Mouse (Mus musculus) embryonic facial prominence, embryonic 12.5 days (tissue): ENCODE measurements at regions not wholly inside any gene's neighbourhood (a gene's known extent, or its start where the extent isn't known, plus 50 kb on each side); places are given as distances from the start of the nearest gene placed in this dataset.

Experiments used
- ATAC-seq: fragments of 200-750 bp; cut with Nextera tagmentation; 2 replicates; pipeline ENCODE4 v1.8.0; 2017; ENCODE audit not compliant: insufficient number of reproducible peaks, insufficient read depth, low FRiP score, low TSS enrichment
- H3K27ac ChIP-seq: fragments of 300-500 bp; sonication (generic); 2 replicates; pipeline ENCODE4 v1.5.1; 2016; ENCODE audit warnings: mild to moderate bottlenecking
- H3K27me3 ChIP-seq: fragments of 300-500 bp; sonication (generic); 2 replicates; pipeline ENCODE4 v1.6.1; 2016; ENCODE audit warnings: mild to moderate bottlenecking, moderate library complexity
- H3K36me3 ChIP-seq: fragments of 300-500 bp; sonication (generic); 2 replicates; pipeline ENCODE4 v1.6.1; 2016; ENCODE audit warnings: mild to moderate bottlenecking
- H3K4me1 ChIP-seq: fragments of 300-500 bp; sonication (generic); 2 replicates; pipeline ENCODE4 v1.6.1; 2016
- H3K4me2 ChIP-seq: fragments of 300-500 bp; sonication (generic); replicated peaks from 2 replicates; pipeline ENCODE4 v1.6.1; 2016; ENCODE audit warnings: mild to moderate bottlenecking, moderate library complexity
- H3K4me3 ChIP-seq: fragments of 300-500 bp; sonication (generic); 2 replicates; pipeline ENCODE4 v1.5.1; 2016; ENCODE audit warnings: mild to moderate bottlenecking
- H3K9ac ChIP-seq: fragments of 300-500 bp; sonication (generic); 2 replicates; pipeline ENCODE4 v1.6.1; 2016; ENCODE audit warnings: mild to moderate bottlenecking, moderate library complexity
- H3K9me3 ChIP-seq: fragments of 300-500 bp; sonication (generic); 2 replicates; pipeline ENCODE4 v1.6.1; 2016; ENCODE audit warnings: mild to moderate bottlenecking, moderate library complexity
- WGBS: fragments of 180-500 bp; shearing (Covaris S2); methylation state at CpG from one replicate; pipeline ENCODE4 v1.1.7; 2016; 5-methylcytosine and 5-hydroxymethylcytosine counted together

DNA sequence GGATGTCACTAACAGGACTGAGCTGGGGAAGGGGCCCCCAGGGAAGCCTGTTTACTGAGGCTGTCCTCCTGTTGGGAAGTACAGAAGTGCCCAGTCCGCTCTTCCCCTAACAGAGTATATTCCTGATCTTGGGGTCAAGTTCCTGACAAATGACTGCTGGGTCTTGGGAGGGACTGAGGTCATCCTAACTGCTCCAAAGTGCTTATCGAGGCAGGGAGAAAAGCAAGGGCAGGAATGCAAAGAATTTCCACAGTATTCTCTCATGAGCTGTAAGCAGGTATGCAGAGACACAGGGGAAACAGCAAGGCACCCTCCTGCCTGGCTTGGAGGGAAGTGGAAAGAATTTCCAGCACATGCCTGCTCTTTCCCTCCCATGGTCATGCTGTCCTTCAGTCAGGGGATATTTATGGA is 107.9 kb downstream of the Oma1 start:
- no peak for ATAC-seq
- Histone ChIP-seq H3K27me3 (no peaks in the 10 kb centered on the region), H3K9ac (no peak overlapping the region), H3K9me3 (no peaks in the 10 kb centered on the region), H3K27ac (no peak overlapping the region), H3K4me1 (0 out of 2 replicates have a peak, but pooled peaks cover 4% of the 10 kb centered on the region), H3K4me3 (no peak overlapping the region), H3K4me2 (no peak overlapping the region), H3K36me3 (no peaks in the 10 kb centered on the region)
- 22% methylated on average over 2 of the region's 2 CpGs for WGBS

DNA sequence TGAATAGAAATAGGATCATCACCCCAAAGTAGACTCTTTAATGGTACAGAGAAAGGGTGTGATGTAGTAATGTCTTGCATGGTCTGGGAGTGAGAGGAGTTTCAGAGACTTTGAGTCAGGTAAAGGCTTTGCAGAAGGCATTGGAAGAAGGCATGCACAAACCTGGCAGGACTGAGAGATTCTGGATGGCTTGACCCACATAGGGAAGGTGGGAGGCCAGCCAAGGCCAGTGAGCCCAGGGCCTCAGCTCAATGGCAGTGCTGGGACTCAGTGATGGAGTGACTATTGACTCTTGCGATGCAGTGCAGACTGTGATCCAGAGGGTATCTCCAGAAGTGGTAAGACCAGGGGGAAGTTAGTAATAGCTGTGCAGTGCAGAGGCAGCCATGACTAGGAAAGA is 127.8 kb downstream of the Oma1 start:
- no peaks in the 10 kb centered on the region for H3K9me3 ChIP-seq
- no peak overlapping the region for H3K4me3 ChIP-seq
- no peak overlapping the region for H3K27ac ChIP-seq
- no peak overlapping the region for H3K4me2 ChIP-seq
- no peaks in the 10 kb centered on the region for H3K36me3 ChIP-seq
- ATAC-seq, result no peak
- no peak overlapping the region for H3K9ac ChIP-seq
- H3K27me3 ChIP-seq, result no peaks in the 10 kb centered on the region
- no peaks in the 10 kb centered on the region for H3K4me1 ChIP-seq
- WGBS, result 100% methylated on average over 1 of the region's 1 CpGs

DNA sequence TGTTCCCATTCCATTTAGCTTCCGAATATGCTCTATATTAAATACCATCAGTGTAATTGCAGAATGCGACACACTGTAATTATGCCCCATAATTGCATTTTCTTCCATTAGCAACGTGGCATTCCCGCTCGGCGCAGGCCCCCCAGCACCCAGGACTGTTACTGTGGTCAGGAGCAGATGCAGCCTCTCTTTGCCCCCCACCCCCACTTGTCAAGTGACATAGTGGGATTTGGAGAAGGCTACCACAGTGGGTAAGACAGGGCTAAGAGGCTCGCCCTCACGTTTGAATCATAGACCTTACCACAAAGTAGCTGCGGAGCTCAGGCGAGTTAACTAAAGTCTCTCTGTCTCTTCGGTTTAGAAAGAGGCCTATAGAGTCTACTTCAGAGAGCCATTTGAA is 128.3 kb downstream of the Oma1 start:
- no peak overlapping the region for H3K27ac ChIP-seq
- no peaks in the 10 kb centered on the region for H3K9me3 ChIP-seq
- ATAC-seq, result peak; percentile 52; the same call in 1 of the 2 replicates
- H3K27me3 ChIP-seq, result no peaks in the 10 kb centered on the region
- H3K4me2 ChIP-seq, result no peak overlapping the region
- no peaks in the 10 kb centered on the region for H3K4me1 ChIP-seq
- no peak overlapping the region for H3K4me3 ChIP-seq
- no peaks in the 10 kb centered on the region for H3K36me3 ChIP-seq
- no peak overlapping the region for H3K9ac ChIP-seq
- WGBS, result 77% methylated on average over 11 of the region's 11 CpGs

DNA sequence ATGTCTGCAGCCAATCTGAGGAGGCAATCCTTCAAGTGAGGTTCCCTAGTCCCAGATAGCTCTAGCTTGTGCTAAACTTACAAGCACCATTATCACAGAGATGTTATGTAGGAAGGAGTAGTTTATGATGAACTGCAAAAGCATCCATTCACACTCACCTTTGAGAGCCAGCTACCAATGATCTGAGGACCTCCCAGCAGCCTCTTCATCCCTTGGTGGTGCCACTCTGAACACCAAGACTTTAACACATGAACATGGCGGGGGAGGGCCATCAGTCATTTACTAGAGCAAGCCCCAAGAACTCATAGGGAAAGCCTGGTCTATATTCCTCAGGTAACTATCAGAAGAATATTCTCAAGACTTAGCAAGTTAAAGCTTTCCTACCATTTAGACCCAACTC is 135.7 kb downstream of the Oma1 start:
- no peaks in the 10 kb centered on the region for H3K9me3 ChIP-seq
- no peaks in the 10 kb centered on the region for H3K36me3 ChIP-seq
- no peak overlapping the region for H3K4me3 ChIP-seq
- no peak for ATAC-seq
- no peak overlapping the region for H3K9ac ChIP-seq
- H3K27ac ChIP-seq, result no peak overlapping the region
- H3K4me2 ChIP-seq, result no peak overlapping the region
- H3K4me1 ChIP-seq, result no peaks in the 10 kb centered on the region
- H3K27me3 ChIP-seq, result no peaks in the 10 kb centered on the region
- WGBS, result 86% methylated on average over 1 of the region's 1 CpGs

DNA sequence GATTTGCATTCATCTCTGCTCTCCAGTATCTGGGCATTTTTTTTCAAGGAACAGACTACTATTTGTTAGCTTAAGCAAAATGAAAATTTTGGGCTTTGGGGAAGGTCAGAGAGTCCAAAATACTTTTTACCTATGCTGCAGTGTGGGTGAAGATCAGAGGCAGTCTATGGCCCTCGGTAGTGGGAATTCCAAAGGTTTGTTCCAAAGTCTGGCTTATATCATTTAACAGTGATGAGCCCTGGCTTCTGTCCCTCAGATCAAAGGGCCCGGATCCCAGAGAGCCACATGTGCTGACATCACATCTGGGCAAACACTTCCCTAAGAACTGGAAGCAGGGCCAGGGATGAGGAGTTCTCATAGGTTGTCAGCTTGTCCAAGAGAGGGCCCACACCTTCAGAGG is 136.5 kb downstream of the Oma1 start:
- H3K27ac ChIP-seq, result no peak overlapping the region
- H3K4me2 ChIP-seq, result no peak overlapping the region
- WGBS, result 83% methylated on average over 2 of the region's 2 CpGs
- no peaks in the 10 kb centered on the region for H3K27me3 ChIP-seq
- no peaks in the 10 kb centered on the region for H3K36me3 ChIP-seq
- no peaks in the 10 kb centered on the region for H3K9me3 ChIP-seq
- no peak overlapping the region for H3K9ac ChIP-seq
- ATAC-seq, result no peak
- H3K4me3 ChIP-seq, result no peak overlapping the region
- no peaks in the 10 kb centered on the region for H3K4me1 ChIP-seq

DNA sequence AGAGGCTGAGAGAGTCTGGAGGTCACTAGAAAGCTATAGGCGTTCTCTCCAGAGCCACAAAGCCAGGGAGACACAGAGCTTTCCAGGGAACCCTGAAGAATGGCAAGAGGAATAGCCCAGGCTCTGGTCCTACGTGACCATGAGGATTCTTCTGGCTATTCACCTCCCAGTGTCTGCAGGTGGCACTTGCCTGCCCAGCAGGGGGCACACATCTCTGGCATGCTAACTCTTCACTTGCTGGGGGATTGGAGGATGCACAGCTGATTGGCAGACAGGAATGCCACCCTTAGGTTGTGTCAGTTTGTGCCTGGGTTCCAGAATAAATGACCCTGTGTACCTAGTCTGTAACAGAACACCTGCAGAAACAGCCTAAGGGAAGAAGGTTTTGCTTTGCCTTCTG is 141.8 kb downstream of the Oma1 start:
- WGBS, result 73% methylated on average over 2 of the region's 2 CpGs
- no peaks in the 10 kb centered on the region for H3K27me3 ChIP-seq

DNA sequence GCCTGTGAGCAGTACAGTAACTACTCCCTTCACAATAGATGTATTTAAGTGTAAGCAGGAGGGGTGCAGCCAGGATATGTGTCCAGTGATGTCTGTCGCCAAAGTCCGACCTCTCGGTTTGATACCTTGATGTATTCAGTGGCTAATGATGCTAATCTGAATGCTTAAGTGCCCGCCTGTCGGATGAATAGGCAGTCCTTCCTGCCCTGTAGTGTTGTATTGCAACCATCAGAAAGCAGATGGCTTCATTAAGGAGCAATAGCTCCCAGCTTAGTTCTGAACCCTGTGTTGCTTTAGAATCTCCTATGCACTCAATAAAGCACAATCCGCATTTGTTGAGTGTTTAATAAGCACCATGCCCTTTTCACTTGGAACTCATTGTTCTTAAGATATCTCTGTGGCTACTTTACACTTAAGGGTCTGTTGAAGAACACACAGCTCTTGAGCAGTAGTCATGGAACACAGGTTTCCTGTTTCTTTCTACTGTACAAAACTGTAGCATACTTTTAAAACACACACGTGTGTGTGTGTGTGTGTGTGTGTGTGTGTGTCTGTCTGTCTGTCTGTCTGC is 152.5 kb downstream of the Oma1 start:
- Histone ChIP-seq H3K4me2 (no peak overlapping the region), H3K9ac (no peak overlapping the region), H3K27ac (no peak overlapping the region), H3K4me1 (no peaks in the 10 kb centered on the region), H3K9me3 (no peaks in the 10 kb centered on the region), H3K27me3 (no peaks in the 10 kb centered on the region), H3K4me3 (no peak overlapping the region), H3K36me3 (no peaks in the 10 kb centered on the region)
- ATAC-seq, result no peak
- WGBS, result 79% methylated on average over 7 of the region's 7 CpGs

More for the DNA sequence above, 141.8 kb downstream of the Oma1 start:
- H3K4me2 ChIP-seq, result no peak overlapping the region
- no peak overlapping the region for H3K9ac ChIP-seq
- no peaks in the 10 kb centered on the region for H3K36me3 ChIP-seq
- no peaks in the 10 kb centered on the region for H3K4me1 ChIP-seq
- H3K27ac ChIP-seq, result no peak overlapping the region
- no peak overlapping the region for H3K4me3 ChIP-seq
- H3K9me3 ChIP-seq, result no peaks in the 10 kb centered on the region
- ATAC-seq, result no peak

DNA sequence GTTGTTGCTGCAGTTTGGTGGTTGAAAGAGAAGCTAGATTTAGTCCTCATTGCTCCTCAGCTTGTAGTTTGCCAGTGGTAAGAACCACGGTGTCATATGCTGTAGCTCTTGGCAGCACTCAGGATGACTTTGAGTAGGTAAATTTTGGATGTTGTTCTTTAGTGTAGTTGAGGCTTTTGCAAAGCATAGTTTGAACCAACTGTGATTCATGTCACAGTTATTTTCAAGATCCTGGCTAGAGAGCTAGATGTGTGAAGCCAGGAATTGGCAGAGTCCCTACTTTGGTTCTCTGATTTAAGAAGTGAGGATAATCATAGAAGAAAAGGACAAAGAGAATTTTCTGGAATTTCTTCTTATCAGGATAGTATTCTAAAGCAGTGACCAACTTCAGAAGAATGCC is 143.6 kb upstream of the Dab1 start:
- Histone ChIP-seq H3K27me3 (no peaks in the 10 kb centered on the region), H3K4me1 (no peaks in the 10 kb centered on the region), H3K4me2 (no peak overlapping the region), H3K9me3 (no peaks in the 10 kb centered on the region), H3K27ac (no peak overlapping the region), H3K9ac (no peak overlapping the region), H3K4me3 (no peak overlapping the region), H3K36me3 (no peaks in the 10 kb centered on the region)
- WGBS, result 82% methylated on average over 1 of the region's 1 CpGs
- ATAC-seq, result no peak

DNA sequence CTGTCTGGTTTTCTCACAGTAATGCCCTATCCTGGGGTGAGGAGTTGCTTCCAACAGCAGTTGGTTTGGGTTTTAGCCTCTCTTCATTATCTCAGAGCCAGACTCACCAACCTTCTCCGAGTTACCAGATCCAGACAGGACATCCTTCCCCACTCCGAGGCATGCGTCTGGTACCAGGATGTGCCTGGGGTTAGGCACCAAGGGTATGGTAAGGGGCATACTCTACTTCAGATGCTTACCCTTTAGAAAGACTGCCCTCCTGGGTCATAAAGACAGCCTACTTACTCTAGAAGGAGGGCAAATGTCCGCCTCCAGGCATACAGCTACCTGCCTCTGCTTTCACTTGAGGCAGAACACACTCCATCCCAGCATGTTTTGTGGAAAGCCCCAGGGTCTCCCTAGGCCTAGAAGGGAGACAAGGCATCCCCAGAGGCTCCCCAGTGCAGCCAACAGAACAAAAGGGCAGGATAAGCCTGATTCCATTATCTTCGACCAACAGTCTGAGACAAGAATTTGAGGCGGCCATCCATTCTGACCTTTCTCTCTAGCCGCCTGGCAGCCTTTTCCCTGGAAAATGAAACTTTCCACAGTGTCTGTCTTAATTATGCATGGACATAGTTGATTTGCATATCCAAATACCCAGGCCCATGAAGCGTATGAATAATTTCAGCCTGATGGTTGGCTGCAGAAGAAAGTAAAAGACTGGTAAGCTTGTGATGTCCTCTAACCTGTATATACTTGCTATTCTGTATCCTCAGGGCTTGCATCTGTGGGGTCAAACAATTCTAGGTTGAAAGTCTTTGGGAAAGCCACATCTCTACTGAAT is 132.8 kb upstream of the Dab1 start:
- Histone ChIP-seq H3K4me3 (no peak overlapping the region), H3K27me3 (no peaks in the 10 kb centered on the region), H3K36me3 (no peaks in the 10 kb centered on the region), H3K27ac (no peak overlapping the region), H3K9ac (no peak overlapping the region), H3K9me3 (no peaks in the 10 kb centered on the region), H3K4me1 (no peaks in the 10 kb centered on the region), H3K4me2 (no peak overlapping the region)
- 62% methylated on average over 8 of the region's 8 CpGs for WGBS
- no peak for ATAC-seq

DNA sequence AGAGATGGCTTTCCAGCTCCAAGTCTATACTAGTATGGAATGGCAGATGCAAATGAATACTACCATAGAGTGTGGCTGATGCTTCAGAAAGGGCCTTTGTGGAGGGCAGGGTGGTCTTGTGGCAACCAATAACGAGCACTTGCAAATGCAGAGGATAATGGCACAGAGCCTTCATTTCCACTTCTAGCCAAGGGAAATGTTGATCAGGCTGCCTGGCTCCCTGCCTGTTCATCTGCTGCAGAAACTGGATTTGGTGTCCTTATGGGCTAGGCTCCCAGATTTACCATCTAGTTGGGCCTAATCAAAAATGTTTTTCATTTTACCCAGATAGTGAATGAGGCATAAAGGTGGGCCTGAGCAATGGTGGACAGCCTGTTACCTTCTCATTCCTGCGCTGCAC is 110.7 kb upstream of the Dab1 start:
- Histone ChIP-seq H3K9ac (no peak overlapping the region), H3K27me3 (no peaks in the 10 kb centered on the region), H3K4me3 (no peak overlapping the region), H3K4me2 (no peak overlapping the region), H3K36me3 (no peaks in the 10 kb centered on the region), H3K9me3 (no peaks in the 10 kb centered on the region), H3K4me1 (no peaks in the 10 kb centered on the region), H3K27ac (no peak overlapping the region)
- WGBS, result 55% methylated on average over 2 of the region's 2 CpGs
- ATAC-seq, result no peak

DNA sequence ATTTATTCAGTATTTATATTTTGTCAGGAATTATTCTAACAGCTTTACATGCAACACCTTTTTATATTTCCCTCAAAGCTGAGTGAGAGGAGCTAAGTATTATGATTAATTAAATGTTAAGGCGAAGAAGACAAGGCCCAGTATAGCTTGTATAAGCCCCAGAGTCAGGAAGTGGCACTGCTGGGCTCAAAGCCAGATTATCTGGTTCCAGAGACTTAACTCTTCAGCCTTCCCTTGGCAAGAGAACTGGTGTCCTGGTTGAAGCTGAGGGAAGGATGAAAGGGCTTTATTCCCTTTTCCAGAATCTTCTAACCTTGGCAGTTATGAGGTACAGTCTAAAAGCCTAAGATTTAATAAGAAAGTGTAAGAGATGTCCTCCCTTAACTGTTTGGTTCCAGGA is 106.3 kb upstream of the Dab1 start:
- H3K27ac ChIP-seq, result no peak overlapping the region
- H3K9me3 ChIP-seq, result no peaks in the 10 kb centered on the region
- H3K36me3 ChIP-seq, result no peaks in the 10 kb centered on the region
- no peak overlapping the region for H3K4me2 ChIP-seq
- no peak for ATAC-seq
- no peaks in the 10 kb centered on the region for H3K4me1 ChIP-seq
- WGBS, result 80% methylated on average over 1 of the region's 1 CpGs
- H3K4me3 ChIP-seq, result no peak overlapping the region
- no peaks in the 10 kb centered on the region for H3K27me3 ChIP-seq
- no peak overlapping the region for H3K9ac ChIP-seq

DNA sequence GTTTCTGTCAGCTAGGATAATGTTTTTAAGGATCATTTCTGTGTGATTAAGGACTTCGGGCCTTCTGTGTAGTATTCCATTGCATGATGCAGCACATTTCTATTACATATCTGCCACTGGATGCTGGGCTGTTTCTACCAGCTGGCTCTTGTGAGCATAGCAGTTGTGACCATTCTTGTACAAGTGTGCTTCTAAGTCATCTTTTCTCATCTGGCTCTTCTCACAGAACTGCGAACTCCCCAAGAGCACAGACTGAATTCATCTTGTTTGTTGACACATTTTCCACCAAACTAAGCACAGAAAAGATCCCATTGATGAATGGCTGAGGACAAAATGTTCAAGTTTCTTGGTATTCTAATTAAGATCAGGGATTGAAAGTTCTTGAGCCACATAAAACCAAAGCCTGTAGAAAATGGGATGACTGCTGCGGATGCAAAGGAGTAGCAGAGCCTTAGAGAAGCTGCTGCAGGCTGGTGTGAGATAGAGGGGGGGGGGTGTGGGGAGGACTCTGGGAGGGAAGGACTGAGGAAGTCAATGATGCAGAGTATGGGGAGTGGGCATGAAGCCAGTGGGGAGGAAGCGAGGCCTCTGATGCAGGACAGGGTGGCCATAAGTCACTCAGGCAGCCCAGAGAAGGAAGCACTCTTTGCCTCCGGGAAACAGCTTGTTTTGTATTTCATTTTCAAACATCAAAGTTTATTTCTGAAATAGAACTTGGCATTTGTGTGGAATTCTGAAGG is 97.1 kb upstream of the Dab1 start:
- ATAC-seq, result no peak
- Histone ChIP-seq H3K4me1 (no peaks in the 10 kb centered on the region), H3K4me3 (no peak overlapping the region), H3K36me3 (no peaks in the 10 kb centered on the region), H3K9me3 (no peaks in the 10 kb centered on the region), H3K4me2 (no peak overlapping the region), H3K9ac (no peak overlapping the region), H3K27me3 (no peaks in the 10 kb centered on the region), H3K27ac (no peak overlapping the region)
- 76% methylated on average over 5 of the region's 5 CpGs for WGBS
